Mouse (Mus musculus) adrenal gland, postnatal 4 days (tissue): ENCODE measurements around the gene Ebna1bp2. TPM values are rescaled to one million over a fixed set of nuclear protein-coding genes. Genes with fewer than 3 reads are reported as not detected.

Source experiments
- total RNA-seq, 2 experiments: library from RNA; stranded (reverse); gene quantifications; 2 replicates each; pipeline ENCODE4 v1.2.3; 2021

The Ebna1bp2 gene
- total RNA-seq, 2 experiments from 2014 or later = 72.5 to 84.1 TPM

Other genes starting within 250 kb of the Ebna1bp2 start
- gene Szt2, start 211.5 kb upstream of the Ebna1bp2 start, total RNA-seq = 10 to 100 TPM; 38.6 to 39.3 TPM
- 10 to 100 TPM; 76.5 to 78.8 TPM for gene Med8, start 211.5 kb upstream of the Ebna1bp2 start, total RNA-seq
- gene Elovl1, start 192.7 kb upstream of the Ebna1bp2 start, total RNA-seq = 10 to 100 TPM; 75.5 to 84.0 TPM
- 10 to 100 TPM; 41.3 to 42.0 TPM for gene Cdc20, start 183.4 kb upstream of the Ebna1bp2 start, total RNA-seq
- gene Mpl, start 163.3 kb upstream of the Ebna1bp2 start, total RNA-seq = under 1 TPM; 0.17 to 0.54 TPM
- 10 to 100 TPM; 55.6 to 56.8 TPM for gene Tie1, start 130.7 kb upstream of the Ebna1bp2 start, total RNA-seq
- gene 2610528J11Rik, start 93.8 kb upstream of the Ebna1bp2 start, total RNA-seq = 1 to 10 TPM; 1.1 to 5.1 TPM
- gene Tmem125, start 76.8 kb upstream of the Ebna1bp2 start, total RNA-seq = 1 to 10 TPM; 1.2 to 1.9 TPM
- gene Cfap57, start within 50 bp of the Ebna1bp2 start, total RNA-seq = under 1 TPM; 0.08 to 0.11 TPM
- not detected for gene Olfr62, start 38.2 kb downstream of the Ebna1bp2 start, total RNA-seq
- not detected for gene Olfr1342, start 72.0 kb downstream of the Ebna1bp2 start, total RNA-seq
- not detected for gene Olfr1341, start 82.7 kb downstream of the Ebna1bp2 start, total RNA-seq
- not detected for gene Olfr1340, start 99.3 kb downstream of the Ebna1bp2 start, total RNA-seq
- gene Olfr1339, start 111.4 kb downstream of the Ebna1bp2 start, total RNA-seq = not detected
- not detected for gene Olfr1338, start 137.9 kb downstream of the Ebna1bp2 start, total RNA-seq
- gene Olfr1337, start 161.8 kb downstream of the Ebna1bp2 start, total RNA-seq = not detected
- not detected for gene Olfr1335, start 189.1 kb downstream of the Ebna1bp2 start, total RNA-seq
- gene Olfr1333, start 215.5 kb downstream of the Ebna1bp2 start, total RNA-seq = not detected
- not detected for gene Olfr1331, start 243.8 kb downstream of the Ebna1bp2 start, total RNA-seq